Comparison of ENCODE assay signal across 33 mouse cellular contexts in genomic region chr11:50798836-50799235, GRCm38 (mm10). TPM values are rescaled to one million over a fixed set of nuclear protein-coding genes. Genes with fewer than 3 reads are reported as not detected.
DNase-seq lines count a peak whose midpoint lies in the region; ATAC-seq and TF ChIP-seq lines count a peak whose summit lies in the region.
"Had no signal": no experiment of that assay in that cellular context is flagged by ENCODE, and none has a peak within 500 bp of the region (broad histone marks: within the 10 kb centered on the region; RNA-seq: fewer than 3 reads in every experiment).

No protein-coding gene starts in this region.

- ATAC-seq in hindbrain, postnatal 0 days: no peak
- ATAC-seq in hindbrain, embryonic 16.5 days: no peak
- ATAC-seq: forebrain, embryonic 15.5 days; inflammation-experienced regulatory T-cells, adult 6 months; midbrain, embryonic 13.5 days had no signal

- TF ChIP-seq CTCF in hindbrain, postnatal 0 days (IDR thresholded peaks at IDR 0.05; ENCODE audit: low read depth): peak; percentile 23

- no peaks in the 10 kb centered on the region for H3K9me3 ChIP-seq in hindbrain, postnatal 0 days (ENCODE audit: low read length)
- H3K9me3 ChIP-seq in hindbrain, embryonic 16.5 days (ENCODE audit: control insufficient read depth, low read length): no peaks in the 10 kb centered on the region
- H3K9me3 ChIP-seq: forebrain, embryonic 15.5 days; heart, embryonic 12.5 days; limb, embryonic 10.5 days; liver, embryonic 15.5 days; lung, embryonic 15.5 days; midbrain, embryonic 13.5 days; neural tube, embryonic 13.5 days; stomach, embryonic 15.5 days had no signal

- no peaks in the 10 kb centered on the region for H3K4me1 ChIP-seq in hindbrain, postnatal 0 days (ENCODE audit: insufficient read depth, low read length)
- H3K4me1 ChIP-seq in hindbrain, embryonic 16.5 days (ENCODE audit: control insufficient read depth, insufficient read depth, low read depth, low read length): no peaks in the 10 kb centered on the region
- H3K4me1 ChIP-seq: forebrain, embryonic 15.5 days; heart, embryonic 12.5 days; liver, embryonic 15.5 days; lung, embryonic 15.5 days; megakaryocyte, embryonic 14.5 days; midbrain, embryonic 13.5 days; neural tube, embryonic 13.5 days; stomach, embryonic 15.5 days had no signal

- H3K9ac ChIP-seq in hindbrain, postnatal 0 days (replicated peaks; ENCODE audit: low read length): no peak overlapping the region
- no peak overlapping the region for H3K9ac ChIP-seq in hindbrain, embryonic 16.5 days (ENCODE audit: low read depth, low read length)
- H3K9ac ChIP-seq: forebrain, embryonic 15.5 days; heart, embryonic 12.5 days; liver, embryonic 15.5 days; lung, embryonic 15.5 days; midbrain, embryonic 13.5 days; neural tube, embryonic 13.5 days; stomach, embryonic 15.5 days had no signal

- H3K4me3 ChIP-seq in hindbrain, postnatal 0 days (ENCODE audit: low read length): no peak overlapping the region
- no peak overlapping the region for H3K4me3 ChIP-seq in hindbrain, embryonic 16.5 days (ENCODE audit: low read length)
- H3K4me3 ChIP-seq: forebrain, embryonic 15.5 days; heart, embryonic 12.5 days; layer of hippocampus, adult 2 months; limb, embryonic 10.5 days; liver, embryonic 15.5 days; lung, embryonic 15.5 days; megakaryocyte, embryonic 14.5 days; midbrain, embryonic 13.5 days; neural tube, embryonic 13.5 days; stomach, embryonic 15.5 days had no signal

- no peaks in the 10 kb centered on the region for H3K36me3 ChIP-seq in hindbrain, postnatal 0 days (ENCODE audit: insufficient read depth, low read length)
- no peaks in the 10 kb centered on the region for H3K36me3 ChIP-seq in hindbrain, embryonic 16.5 days (ENCODE audit: control insufficient read depth, insufficient read depth, low read length)
- H3K36me3 ChIP-seq in splenic B cell, adult 2 months (ENCODE audit: control insufficient read depth, insufficient read depth, low read length, poor library complexity, severe bottlenecking): no peaks in the 10 kb centered on the region
- H3K36me3 ChIP-seq: forebrain, embryonic 15.5 days; heart, embryonic 12.5 days; limb, embryonic 10.5 days; liver, embryonic 15.5 days; lung, embryonic 15.5 days; midbrain, embryonic 13.5 days; neural tube, embryonic 13.5 days; stomach, embryonic 15.5 days had no signal

- no peaks in the 10 kb centered on the region for H3K27me3 ChIP-seq in hindbrain, postnatal 0 days (ENCODE audit: insufficient read depth, low read length)
- no peaks in the 10 kb centered on the region for H3K27me3 ChIP-seq in hindbrain, embryonic 16.5 days (replicated peaks; ENCODE audit: control insufficient read depth, insufficient read depth, low read length)
- H3K27me3 ChIP-seq in splenic B cell, adult 2 months (ENCODE audit: control insufficient read depth, insufficient read depth, low read length, poor library complexity, severe bottlenecking): no peaks in the 10 kb centered on the region
- H3K27me3 ChIP-seq: forebrain, embryonic 15.5 days; heart, embryonic 12.5 days; liver, embryonic 15.5 days; lung, embryonic 15.5 days; megakaryocyte, embryonic 14.5 days; midbrain, embryonic 13.5 days; neural tube, embryonic 13.5 days; stomach, embryonic 15.5 days had no signal

- DNase-seq in hindbrain, postnatal 0 days (ENCODE audit: low spot score): no peak
- peak; percentile 14 for DNase-seq in thymus, postnatal 14 days
- no peak for DNase-seq in thymus, adult 18-20 months
- peak; percentile 50 for DNase-seq in splenic B cell, adult 2 months (ENCODE audit: low read depth, low spot score)
- DNase-seq in gastrocnemius, adult 8-10 months (ENCODE audit: low spot score in 2 of 2): no peak
- DNase-seq in frontal cortex, postnatal 25 days (ENCODE audit: low spot score in 2 of 2): no peak
- DNase-seq: cerebellum, adult 11-12 months; cerebellum, postnatal 25 days; embryo, embryonic 11 days; gastrocnemius, postnatal 25 days; heart, adult 18-20 months; heart, postnatal 10 days; kidney, adult 8-10 months; kidney, postnatal 25 days; liver; lung, postnatal 36 days; right cerebral cortex, postnatal 4 days had no signal

- no peak overlapping the region for H3K27ac ChIP-seq in hindbrain, postnatal 0 days
- no peak overlapping the region for H3K27ac ChIP-seq in hindbrain, embryonic 16.5 days (ENCODE audit: low read depth, low read length)
- H3K27ac ChIP-seq: forebrain, embryonic 15.5 days; layer of hippocampus, adult 2 months; limb, embryonic 10.5 days; liver, embryonic 15.5 days; lung, embryonic 15.5 days; midbrain, embryonic 13.5 days; neural tube, embryonic 13.5 days; stomach, embryonic 15.5 days had no signal

- H3K4me2 ChIP-seq in hindbrain, postnatal 0 days (ENCODE audit: low read depth, low read length): no peak overlapping the region
- H3K4me2 ChIP-seq in hindbrain, embryonic 16.5 days (ENCODE audit: low read length): no peak overlapping the region
- H3K4me2 ChIP-seq: forebrain, embryonic 15.5 days; heart, embryonic 12.5 days; liver, embryonic 15.5 days; lung, embryonic 15.5 days; midbrain, embryonic 13.5 days; neural tube, embryonic 13.5 days; stomach, embryonic 15.5 days had no signal

RNA-seq across cellular contexts. Expression of gene Zfp354c, which starts 28.7 kb away (rescaled TPM):
- total RNA-seq in hindbrain, postnatal 0 days (2014; rRNA removed): 34.5 and 40.8 TPM in 2 replicates
- 32.0 and 37.1 TPM in 2 replicates for polyA plus RNA-seq in hindbrain, postnatal 0 days (2015; fragmentation: Nextera tagmentation; extraction: Ambion mirVana)
- polyA plus RNA-seq in hindbrain, embryonic 16.5 days (2015; fragmentation: Nextera tagmentation; extraction: Ambion mirVana): 45.5 and 55.0 TPM in 2 replicates
- 1 to 10 TPM; 3.1 to 4.4 (median 3.6) TPM for total RNA-seq in gastrocnemius, adult 8-10 months (2022)

RNA-seq across cellular contexts. Expression of gene Zfp879, which starts 42.5 kb away (rescaled TPM):
- 2.4 and 3.2 TPM in 2 replicates for total RNA-seq in hindbrain, postnatal 0 days (2014; rRNA removed)
- 0.85 and 1.1 TPM in 2 replicates for polyA plus RNA-seq in hindbrain, postnatal 0 days (2015; fragmentation: Nextera tagmentation; extraction: Ambion mirVana)
- polyA plus RNA-seq in hindbrain, embryonic 16.5 days (2015; fragmentation: Nextera tagmentation; extraction: Ambion mirVana): 1.6 and 2.1 TPM in 2 replicates
- total RNA-seq in gastrocnemius, adult 8-10 months (2022): 1 to 10 TPM; 2.1 to 2.4 (median 2.2) TPM
- polyA plus RNA-seq: inflammation-experienced regulatory T-cells, adult 6 months had no signal

RNA-seq across cellular contexts. Expression of gene Grm6, which starts 51.6 kb away (rescaled TPM):
- not detected in 2 replicates for total RNA-seq in hindbrain, postnatal 0 days (2014; rRNA removed)
- not detected in 2 replicates for polyA plus RNA-seq in hindbrain, postnatal 0 days (2015; fragmentation: Nextera tagmentation; extraction: Ambion mirVana)
- 0.04 TPM in 1 of 2 replicates, not detected in the other for polyA plus RNA-seq in hindbrain, embryonic 16.5 days (2015; fragmentation: Nextera tagmentation; extraction: Ambion mirVana)
- not detected for total RNA-seq in gastrocnemius, adult 8-10 months (2022)
- total RNA-seq: adrenal gland, adult 18-20 months; adrenal gland, postnatal 4 days; gastrocnemius, postnatal 25 days; heart, postnatal 10 days; layer of hippocampus, adult 2 months; layer of hippocampus, postnatal 25 days had no signal
- polyA plus RNA-seq: forebrain, embryonic 15.5 days; heart, embryonic 12.5 days; hindbrain, embryonic 11.5 days; inflammation-experienced regulatory T-cells, adult 6 months; limb, embryonic 10.5 days; neural tube, embryonic 13.5 days had no signal

Comparison
In these comparisons a context has a peak if more than half of its experiments do, and no peak if none do; other contexts are left out.
1. DNase-seq: peak in thymus, postnatal 14 days (single experiment) and splenic B cell, adult 2 months (single experiment); none in hindbrain, postnatal 0 days (single experiment), thymus, adult 18-20 months (0 of 2), gastrocnemius, adult 8-10 months (0 of 2) and frontal cortex, postnatal 25 days (0 of 2).